Mouse (Mus musculus) myocyte (in vitro differentiated cells): Measurements from ENCODE around the gene Teddm2.

Experiments used
- E2F4 ChIP-seq: IDR thresholded peaks from one replicate; pipeline ENCODE4 v1.6.1; 2011; ENCODE audit warnings: mild to moderate bottlenecking, control low read depth, moderate library complexity; ENCODE audit not compliant: insufficient read depth
- MAX ChIP-seq: IDR thresholded peaks from one replicate; pipeline ENCODE4 v1.6.1; 2011; ENCODE audit warnings: low read depth, mild to moderate bottlenecking, control low read depth
- POLR2A ChIP-seq: IDR thresholded peaks from one replicate; pipeline ENCODE4 v1.6.1; 2011; ENCODE audit warnings: low read depth, mild to moderate bottlenecking, control low read depth, moderate library complexity; ENCODE audit not compliant: insufficient read length

DNA sequence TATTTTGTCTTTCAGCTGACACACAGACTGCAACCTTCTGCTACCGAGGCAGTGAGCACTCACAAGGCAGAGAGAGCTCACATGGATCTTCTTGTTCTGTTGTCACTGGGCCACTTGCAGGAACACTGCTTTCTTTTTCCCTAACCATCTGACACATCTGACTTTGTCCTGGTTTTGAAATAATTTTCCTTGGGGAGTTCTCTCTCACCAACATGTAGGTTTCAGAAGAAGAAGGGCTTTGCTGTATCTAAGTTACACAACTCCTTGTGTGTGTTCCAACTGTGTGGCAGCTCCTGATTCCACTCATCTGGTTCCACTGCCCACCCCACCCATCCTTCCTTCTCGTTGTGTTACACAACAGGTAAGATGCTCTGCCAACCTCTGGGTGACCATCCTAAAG is 6.3 kb downstream of the Teddm2 start:
- no peak for TF ChIP-seq POLR2A
- no peak for TF ChIP-seq MAX
- TF ChIP-seq E2F4, result no peak
